Mouse (Mus musculus) hindbrain, embryonic 15.5 days (tissue): ENCODE measurements around the gene Lif. TPM values are rescaled to one million over a fixed set of nuclear protein-coding genes. Genes with fewer than 3 reads are reported as not detected.
A peak's percentile ranks its signal among the peaks of the same experiment; 100 is the strongest.

Experiments
- ATAC-seq: fragments of 200-750 bp; cut with Nextera tagmentation; 2 replicates; pipeline ENCODE4 v1.8.0; 2017; ENCODE audit warnings: low read depth, moderate number of reproducible peaks, moderate TSS enrichment; ENCODE audit not compliant: low FRiP score
- H3K27ac ChIP-seq: fragments of 300-500 bp; sonication (generic); replicated peaks from 2 replicates; pipeline ENCODE4 v1.5.1; 2015; ENCODE audit warnings: mild to moderate bottlenecking, inconsistent platforms
- H3K27me3 ChIP-seq: fragments of 300-500 bp; sonication (generic); 2 replicates; pipeline ENCODE4 v1.6.1; 2015; ENCODE audit warnings: control low read depth, inconsistent platforms
- H3K36me3 ChIP-seq: fragments of 300-500 bp; sonication (generic); 2 replicates; pipeline ENCODE4 v1.6.1; 2015; ENCODE audit warnings: control low read depth, inconsistent platforms
- H3K4me1 ChIP-seq: fragments of 300-500 bp; sonication (generic); replicated peaks from 2 replicates; pipeline ENCODE4 v1.6.1; 2015; ENCODE audit warnings: control low read depth, inconsistent platforms
- H3K4me2 ChIP-seq: fragments of 300-500 bp; sonication (generic); 2 replicates; pipeline ENCODE4 v1.6.1; 2015; ENCODE audit warnings: moderate library complexity, mild to moderate bottlenecking, inconsistent platforms
- H3K4me3 ChIP-seq: fragments of 300-500 bp; sonication (generic); 2 replicates; pipeline ENCODE4 v1.5.1; 2015; ENCODE audit warnings: mild to moderate bottlenecking, inconsistent platforms
- H3K9ac ChIP-seq: fragments of 300-500 bp; sonication (generic); 2 replicates; pipeline ENCODE4 v1.6.1; 2015; ENCODE audit warnings: inconsistent platforms
- H3K9me3 ChIP-seq: fragments of 300-500 bp; sonication (generic); 2 replicates; pipeline ENCODE4 v1.6.1; 2016; ENCODE audit warnings: control low read depth, inconsistent platforms
- WGBS: fragments of 180-500 bp; shearing (Covaris S2); methylation state at CpG from one replicate; pipeline ENCODE4 v1.1.7; 2015; 5-methylcytosine and 5-hydroxymethylcytosine counted together
- polyA plus RNA-seq: library from polyadenylated mRNA; unstranded; fragments of >200 nt; fragmentation: Nextera tagmentation; extraction: Ambion mirVana; gene quantifications from 2 replicates; pipeline ENCODE4 v1.2.1, GENCODE M21; 2015

Gene Lif
- polyA plus RNA-seq, 1 experiment from 2014 or later = 0.08 TPM

- ATAC-seq = no peak
- H3K9ac ChIP-seq = no peak overlapping the region
- H3K27me3 ChIP-seq = no peaks in the 10 kb centered on the region
- no peaks in the 10 kb centered on the region for H3K36me3 ChIP-seq
- H3K4me3 ChIP-seq = no peak overlapping the region
- no peaks in the 10 kb centered on the region for H3K9me3 ChIP-seq
- H3K4me1 ChIP-seq = peaks cover 8% of the 10 kb centered on the region
- no peak overlapping the region for H3K27ac ChIP-seq
- no peak overlapping the region for H3K4me2 ChIP-seq
- WGBS = 81% methylated on average over 6 of the region's 6 CpGs
Measured at GRCm38 (mm10) chr11:4294047-4294446, 36.7 kb downstream of the Lif start.

GRCm38 (mm10) chr11:4294495-4295351 lies 37.4 kb downstream of the Lif start:
- Histone ChIP-seq H3K4me2 (no peak overlapping the region), H3K4me3 (no peak overlapping the region), H3K9me3 (no peaks in the 10 kb centered on the region), H3K4me1 (peaks cover 8% of the 10 kb centered on the region), H3K27ac (no peak overlapping the region), H3K27me3 (no peaks in the 10 kb centered on the region), H3K9ac (no peak overlapping the region), H3K36me3 (no peaks in the 10 kb centered on the region)
- WGBS = 42% methylated on average over 14 of the region's 14 CpGs
- ATAC-seq = peak; percentile 65

- Histone ChIP-seq H3K9ac (no peak overlapping the region), H3K9me3 (no peaks in the 10 kb centered on the region), H3K4me2 (no peak overlapping the region), H3K4me1 (peaks cover 8% of the 10 kb centered on the region), H3K4me3 (no peak overlapping the region), H3K27ac (no peak overlapping the region), H3K27me3 (no peaks in the 10 kb centered on the region), H3K36me3 (no peaks in the 10 kb centered on the region)
- 69% methylated on average over 10 of the region's 10 CpGs for WGBS
- no peak for ATAC-seq
Measured at GRCm38 (mm10) chr11:4296610-4297275, 39.4 kb downstream of the Lif start.

GRCm38 (mm10) chr11:4297753-4298152 lies 40.4 kb downstream of the Lif start:
- Histone ChIP-seq H3K27ac (no peak overlapping the region), H3K9ac (no peak overlapping the region), H3K4me2 (no peak overlapping the region), H3K4me3 (no peak overlapping the region), H3K9me3 (no peaks in the 10 kb centered on the region), H3K4me1 (peaks cover 8% of the 10 kb centered on the region), H3K36me3 (no peaks in the 10 kb centered on the region), H3K27me3 (no peaks in the 10 kb centered on the region)
- ATAC-seq = no peak
- 89% methylated on average over 3 of the region's 3 CpGs for WGBS

- whole genome bisulfite sequencing = 44% methylated on average over 7 of the region's 7 CpGs
- H3K27ac ChIP-seq = no peak overlapping the region
- no peak overlapping the region for H3K4me2 ChIP-seq
- H3K4me1 ChIP-seq = peaks cover 8% of the 10 kb centered on the region
- H3K9me3 ChIP-seq = no peaks in the 10 kb centered on the region
- H3K9ac ChIP-seq = no peak overlapping the region
- no peaks in the 10 kb centered on the region for H3K27me3 ChIP-seq
- H3K4me3 ChIP-seq = no peak overlapping the region
- no peaks in the 10 kb centered on the region for H3K36me3 ChIP-seq
- ATAC-seq = no peak
Measured at GRCm38 (mm10) chr11:4298615-4299014, 41.3 kb downstream of the Lif start.

- WGBS = 60% methylated on average over 12 of the region's 12 CpGs
- no peak overlapping the region for H3K9ac ChIP-seq
- no peak overlapping the region for H3K4me2 ChIP-seq
- no peak overlapping the region for H3K4me3 ChIP-seq
- H3K27me3 ChIP-seq = no peaks in the 10 kb centered on the region
- H3K9me3 ChIP-seq = no peaks in the 10 kb centered on the region
- H3K36me3 ChIP-seq = no peaks in the 10 kb centered on the region
- H3K27ac ChIP-seq = no peak overlapping the region
- H3K4me1 ChIP-seq = peaks cover 8% of the 10 kb centered on the region
- no peak for ATAC-seq
Measured at GRCm38 (mm10) chr11:4299191-4299590, 41.8 kb downstream of the Lif start.

- Histone ChIP-seq H3K4me3 (no peak overlapping the region), H3K27ac (no peak overlapping the region), H3K9ac (no peak overlapping the region), H3K4me1 (peaks cover 5% of the 10 kb centered on the region), H3K27me3 (no peaks in the 10 kb centered on the region), H3K4me2 (no peak overlapping the region), H3K36me3 (no peaks in the 10 kb centered on the region), H3K9me3 (no peaks in the 10 kb centered on the region)
- no peak for ATAC-seq
- WGBS = 68% methylated on average over 14 of the region's 14 CpGs
Measured at GRCm38 (mm10) chr11:4299735-4300474, 42.5 kb downstream of the Lif start.

GRCm38 (mm10) chr11:4300683-4301082 lies 43.3 kb downstream of the Lif start:
- Histone ChIP-seq H3K27me3 (no peaks in the 10 kb centered on the region), H3K4me1 (no peaks in the 10 kb centered on the region), H3K27ac (no peak overlapping the region), H3K4me3 (no peak overlapping the region), H3K36me3 (no peaks in the 10 kb centered on the region), H3K9ac (no peak overlapping the region), H3K4me2 (no peak overlapping the region), H3K9me3 (no peaks in the 10 kb centered on the region)
- no peak for ATAC-seq
- 87% methylated on average over 3 of the region's 3 CpGs for WGBS

GRCm38 (mm10) chr11:4302363-4302913 lies 45.1 kb downstream of the Lif start:
- WGBS = 56% methylated on average over 5 of the region's 5 CpGs
- Histone ChIP-seq H3K4me3 (no peak overlapping the region), H3K36me3 (no peaks in the 10 kb centered on the region), H3K9me3 (no peaks in the 10 kb centered on the region), H3K27me3 (no peaks in the 10 kb centered on the region), H3K4me1 (no peaks in the 10 kb centered on the region), H3K4me2 (no peak overlapping the region), H3K27ac (no peak overlapping the region), H3K9ac (no peak overlapping the region)
- no peak for ATAC-seq

- no peak overlapping the region for H3K9ac ChIP-seq
- H3K27me3 ChIP-seq = no peaks in the 10 kb centered on the region
- ATAC-seq = no peak
- H3K36me3 ChIP-seq = no peaks in the 10 kb centered on the region
- H3K4me2 ChIP-seq = no peak overlapping the region
- 53% methylated on average over 9 of the region's 9 CpGs for WGBS
- no peak overlapping the region for H3K4me3 ChIP-seq
- no peaks in the 10 kb centered on the region for H3K4me1 ChIP-seq
- no peak overlapping the region for H3K27ac ChIP-seq
- no peaks in the 10 kb centered on the region for H3K9me3 ChIP-seq
Measured at GRCm38 (mm10) chr11:4303033-4303432, 45.7 kb downstream of the Lif start.

- Histone ChIP-seq H3K9ac (no peak overlapping the region), H3K9me3 (no peaks in the 10 kb centered on the region), H3K27ac (no peak overlapping the region), H3K4me2 (no peak overlapping the region), H3K4me1 (no peaks in the 10 kb centered on the region), H3K36me3 (no peaks in the 10 kb centered on the region), H3K4me3 (no peak overlapping the region), H3K27me3 (no peaks in the 10 kb centered on the region)
- no peak for ATAC-seq
- 62% methylated on average over 4 of the region's 4 CpGs for WGBS
Measured at GRCm38 (mm10) chr11:4304203-4304602, 46.8 kb downstream of the Lif start.

- Histone ChIP-seq H3K27me3 (no peaks in the 10 kb centered on the region), H3K36me3 (no peaks in the 10 kb centered on the region), H3K4me1 (no peaks in the 10 kb centered on the region), H3K4me2 (no peak overlapping the region), H3K27ac (no peak overlapping the region), H3K9me3 (no peaks in the 10 kb centered on the region), H3K9ac (no peak overlapping the region), H3K4me3 (no peak overlapping the region)
- ATAC-seq = no peak
- WGBS = 89% methylated on average over 4 of the region's 4 CpGs
Measured at GRCm38 (mm10) chr11:4305090-4305489, 47.7 kb downstream of the Lif start.
